Mouse (Mus musculus) cerebellum, adult 18-20 months (tissue): ENCODE data around the gene Trmo.

ENCODE experiments used
- DNase-seq, 2 experiments: peaks; one replicate each; pipeline ENCODE4 v3.0.0; 2021

Gene Trmo

GRCm38 (mm10) chr4:46370406-46370805 is 18.8 kb downstream of the Trmo start:
- DNase-seq = no peak

- no peak for DNase-seq
Measured at GRCm38 (mm10) chr4:46369070-46369469, 20.2 kb downstream of the Trmo start.

- DNase-seq = no peak
Measured at GRCm38 (mm10) chr4:46367487-46367959, 21.7 kb downstream of the Trmo start.

- no peak for DNase-seq
Measured at GRCm38 (mm10) chr4:46364360-46364759, 24.9 kb downstream of the Trmo start.

- DNase-seq = no peak
Measured at GRCm38 (mm10) chr4:46361258-46361657, 28.0 kb downstream of the Trmo start.

GRCm38 (mm10) chr4:46359539-46360253 is 29.5 kb downstream of the Trmo start:
- DNase-seq = no peak

GRCm38 (mm10) chr4:46356351-46357133 is 32.7 kb downstream of the Trmo start:
- peak; percentile 50 to 69 for DNase-seq

- no peak for DNase-seq
Measured at GRCm38 (mm10) chr4:46353045-46353444, 36.2 kb downstream of the Trmo start.

- DNase-seq = no peak
Measured at GRCm38 (mm10) chr4:46349530-46349929, 39.7 kb downstream of the Trmo start.

GRCm38 (mm10) chr4:46348897-46349296 is 40.3 kb downstream of the Trmo start:
- no peak for DNase-seq

GRCm38 (mm10) chr4:46347580-46348515 is 41.4 kb downstream of the Trmo start:
- DNase-seq = no peak

GRCm38 (mm10) chr4:46347141-46347540 is 42.1 kb downstream of the Trmo start:
- DNase-seq = no peak

- DNase-seq = no peak
Measured at GRCm38 (mm10) chr4:46346221-46346620, 43.0 kb downstream of the Trmo start.

GRCm38 (mm10) chr4:46345773-46346100 is 43.5 kb downstream of the Trmo start:
- DNase-seq = no peak

GRCm38 (mm10) chr4:46345056-46345772 is 44.0 kb downstream of the Trmo start:
- peak in 1 of 2 experiments; percentile 12 for DNase-seq

- peak in 1 of 2 experiments; percentile 22 for DNase-seq
Measured at GRCm38 (mm10) chr4:46344288-46344687, 44.9 kb downstream of the Trmo start.

- DNase-seq = peak in 1 of 2 experiments; percentile 11
Measured at GRCm38 (mm10) chr4:46343596-46344260, 45.5 kb downstream of the Trmo start, which contains the start of gene Foxe1. Foxe1 (plus strand) TSS chr4:46343609.

GRCm38 (mm10) chr4:46342711-46343286 is 46.4 kb downstream of the Trmo start:
- DNase-seq = peak in 1 of 2 experiments; percentile 16

- DNase-seq = no peak
Measured at GRCm38 (mm10) chr4:46341831-46342680, 47.2 kb downstream of the Trmo start.

GRCm38 (mm10) chr4:46339584-46339983 is 49.7 kb downstream of the Trmo start:
- peak; percentile 28 to 50 for DNase-seq
